Comparison of ENCODE assay signal across 9 mouse cellular contexts in the genomic region with DNA sequence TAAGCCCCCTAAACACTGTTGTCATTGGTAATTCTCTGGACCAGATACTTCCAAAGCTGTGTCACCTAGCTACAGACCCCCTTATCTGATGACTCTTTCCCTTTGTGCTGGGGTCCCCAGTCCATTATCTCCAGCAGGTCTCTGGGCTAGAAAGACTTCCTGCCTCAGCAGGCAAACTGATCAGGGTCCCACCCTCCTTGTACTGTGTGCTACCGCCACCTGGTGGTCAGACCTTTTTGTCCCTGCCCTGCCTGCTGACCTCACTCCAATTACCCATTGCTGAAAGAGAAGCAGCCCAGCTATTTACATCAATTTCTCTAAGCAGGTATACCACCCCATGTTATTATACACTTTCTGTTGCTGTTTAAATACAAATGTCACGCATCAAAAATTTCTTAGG. TPM values are rescaled to one million over a fixed set of nuclear protein-coding genes. Genes with fewer than 3 reads are reported as not detected.
DNase-seq lines count a peak whose midpoint lies in the region; ATAC-seq and TF ChIP-seq lines count a peak whose summit lies in the region.
"Had no signal": no experiment of that assay in that cellular context is flagged by ENCODE, and none has a peak within 500 bp of the region (broad histone marks: within the 10 kb centered on the region; RNA-seq: fewer than 3 reads in every experiment).

No protein-coding gene starts in this region.

- H3K9ac ChIP-seq in midbrain, embryonic 15.5 days: no peak overlapping the region
- no peak overlapping the region for H3K9ac ChIP-seq in intestine, embryonic 15.5 days
- H3K9ac ChIP-seq in midbrain, embryonic 13.5 days (replicated peaks): no peak overlapping the region
- H3K9ac ChIP-seq: embryonic facial prominence, embryonic 12.5 days had no signal

- no peak overlapping the region for H3K27ac ChIP-seq in midbrain, embryonic 10.5 days (replicated peaks)
- H3K27ac ChIP-seq in midbrain, embryonic 15.5 days: no peak overlapping the region
- no peak overlapping the region for H3K27ac ChIP-seq in intestine, embryonic 15.5 days
- no peak overlapping the region for H3K27ac ChIP-seq in midbrain, embryonic 13.5 days
- no peak overlapping the region for H3K27ac ChIP-seq in testis, adult 2 months (ENCODE audit: control insufficient read depth, insufficient read depth, low read depth, low read length)
- H3K27ac ChIP-seq: embryonic facial prominence, embryonic 12.5 days had no signal

- H3K9me3 ChIP-seq in midbrain, embryonic 10.5 days (replicated peaks): no peaks in the 10 kb centered on the region
- H3K9me3 ChIP-seq in midbrain, embryonic 15.5 days: no peaks in the 10 kb centered on the region
- H3K9me3 ChIP-seq in intestine, embryonic 15.5 days: no peaks in the 10 kb centered on the region
- no peaks in the 10 kb centered on the region for H3K9me3 ChIP-seq in midbrain, embryonic 13.5 days
- H3K9me3 ChIP-seq: embryonic facial prominence, embryonic 12.5 days had no signal

- ATAC-seq in midbrain, embryonic 15.5 days (replicated peaks): no peak; the same call in 1 of the 2 replicates
- ATAC-seq in intestine, embryonic 15.5 days: peak; percentile 67; the same call in 1 of the 2 replicates
- ATAC-seq in midbrain, embryonic 13.5 days: peak; percentile 54; the same call in 1 of the 2 replicates

- no peak overlapping the region for H3K4me2 ChIP-seq in midbrain, embryonic 15.5 days
- no peak overlapping the region for H3K4me2 ChIP-seq in intestine, embryonic 15.5 days (replicated peaks)
- H3K4me2 ChIP-seq in midbrain, embryonic 13.5 days (replicated peaks): no peak overlapping the region
- H3K4me2 ChIP-seq: embryonic facial prominence, embryonic 12.5 days had no signal

- TF ChIP-seq CTCF in testis, adult 2 months (IDR thresholded peaks at IDR 0.05; ENCODE audit: control insufficient read depth, insufficient read depth, insufficient replicate concordance, low read depth, low read length): peak; percentile 77; the same call in 1 of the 2 replicates

- H3K4me1 ChIP-seq in midbrain, embryonic 10.5 days: no peaks in the 10 kb centered on the region
- H3K4me1 ChIP-seq in midbrain, embryonic 15.5 days: peaks cover 12% of the 10 kb centered on the region
- H3K4me1 ChIP-seq in intestine, embryonic 15.5 days (replicated peaks): no peaks in the 10 kb centered on the region
- H3K4me1 ChIP-seq in midbrain, embryonic 13.5 days (replicated peaks): peaks cover 16% of the 10 kb centered on the region
- H3K4me1 ChIP-seq in testis, adult 2 months (ENCODE audit: control insufficient read depth, insufficient read depth, low read length): no peaks in the 10 kb centered on the region
- H3K4me1 ChIP-seq: embryonic facial prominence, embryonic 12.5 days had no signal

- no peak overlapping the region for H3K4me3 ChIP-seq in midbrain, embryonic 10.5 days
- H3K4me3 ChIP-seq in midbrain, embryonic 15.5 days: no peak overlapping the region
- no peak overlapping the region for H3K4me3 ChIP-seq in intestine, embryonic 15.5 days (replicated peaks)
- no peak overlapping the region for H3K4me3 ChIP-seq in midbrain, embryonic 13.5 days (replicated peaks)
- H3K4me3 ChIP-seq in testis, adult 2 months (ENCODE audit: control insufficient read depth, low read depth, low read length): no peak overlapping the region
- H3K4me3 ChIP-seq: embryonic facial prominence, embryonic 12.5 days had no signal

- H3K36me3 ChIP-seq in midbrain, embryonic 10.5 days: no peaks in the 10 kb centered on the region
- H3K36me3 ChIP-seq in midbrain, embryonic 15.5 days (replicated peaks): no peaks in the 10 kb centered on the region
- no peaks in the 10 kb centered on the region for H3K36me3 ChIP-seq in intestine, embryonic 15.5 days
- no peaks in the 10 kb centered on the region for H3K36me3 ChIP-seq in midbrain, embryonic 13.5 days
- no peaks in the 10 kb centered on the region for H3K36me3 ChIP-seq in testis, adult 2 months (ENCODE audit: control insufficient read depth, insufficient read depth, low read length)
- H3K36me3 ChIP-seq: embryonic facial prominence, embryonic 12.5 days had no signal

- WGBS in midbrain, embryonic 10.5 days: 6% methylated on average over 2 of the region's 2 CpGs
- WGBS in midbrain, embryonic 15.5 days: 16% methylated on average over 2 of the region's 2 CpGs
- 10% methylated on average over 2 of the region's 2 CpGs for WGBS in intestine, embryonic 15.5 days
- WGBS in midbrain, embryonic 13.5 days: 11% methylated on average over 2 of the region's 2 CpGs

- no peak for TF ChIP-seq POLR2A in testis, adult 2 months (IDR thresholded peaks at IDR 0.05; ENCODE audit: control insufficient read depth, low read depth, low read length)

- DNase-seq in midbrain, embryonic 10.5 days (ENCODE audit: low spot score): peak; percentile 79
- peak; percentile 41 to 60 for DNase-seq in cerebellum, adult 18-20 months
- DNase-seq in forelimb bud, embryonic 11.5 days (ENCODE audit: low read depth, low spot score): peak; percentile 81
- peak; percentile 49 to 80 for DNase-seq in left cerebral cortex, postnatal 14 days (ENCODE audit: low spot score in 2 of 2)

- no peaks in the 10 kb centered on the region for H3K27me3 ChIP-seq in midbrain, embryonic 10.5 days (ENCODE audit: low read depth, poor library complexity, severe bottlenecking)
- no peaks in the 10 kb centered on the region for H3K27me3 ChIP-seq in midbrain, embryonic 15.5 days (replicated peaks)
- H3K27me3 ChIP-seq in intestine, embryonic 15.5 days (replicated peaks): no peaks in the 10 kb centered on the region
- no peaks in the 10 kb centered on the region for H3K27me3 ChIP-seq in midbrain, embryonic 13.5 days
- H3K27me3 ChIP-seq in testis, adult 2 months (ENCODE audit: control insufficient read depth, insufficient read depth, low read length): no peaks in the 10 kb centered on the region

- intact Hi-C loops in left cerebral cortex, postnatal 14 days (cut with DNase I): loop anchor here (2.0 kb wide), 1 partner anchor 252 kb away; no protein-coding TSS in a partner anchor

RNA-seq across cellular contexts. Expression of a gene that starts 9.1 kb away (rescaled TPM):
- polyA plus RNA-seq in midbrain, embryonic 10.5 days (2016; fragmentation: Nextera tagmentation; extraction: Ambion mirVana): 1.7 and 3.1 TPM in 2 replicates
- polyA plus RNA-seq in midbrain, embryonic 15.5 days (2015; fragmentation: Nextera tagmentation; extraction: Ambion mirVana): 2.5 TPM in 2 replicates
- polyA plus RNA-seq in intestine, embryonic 15.5 days (2015; fragmentation: Nextera tagmentation; extraction: Ambion mirVana): 1.3 and 1.6 TPM in 2 replicates
- total RNA-seq in left cerebral cortex, postnatal 14 days (2021): 1 to 10 TPM; 1.6 to 1.9 TPM
- 1.4 and 2.0 TPM in 2 replicates for polyA plus RNA-seq in midbrain, embryonic 13.5 days (2015; fragmentation: Nextera tagmentation; extraction: Ambion mirVana)
- 144 and 152 TPM in 2 replicates for polyA plus RNA-seq in testis, adult 2 months (2012; rRNA removed)

RNA-seq across cellular contexts. Expression of a gene that starts 47.5 kb away (rescaled TPM):
- polyA plus RNA-seq in midbrain, embryonic 10.5 days (2016; fragmentation: Nextera tagmentation; extraction: Ambion mirVana): 50.5 and 51.6 TPM in 2 replicates
- 15.7 and 15.8 TPM in 2 replicates for polyA plus RNA-seq in midbrain, embryonic 15.5 days (2015; fragmentation: Nextera tagmentation; extraction: Ambion mirVana)
- polyA plus RNA-seq in intestine, embryonic 15.5 days (2015; fragmentation: Nextera tagmentation; extraction: Ambion mirVana): 32.8 and 37.4 TPM in 2 replicates
- 10 to 100 TPM; 16.5 to 17.0 TPM for total RNA-seq in left cerebral cortex, postnatal 14 days (2021)
- 19.2 and 20.6 TPM in 2 replicates for polyA plus RNA-seq in midbrain, embryonic 13.5 days (2015; fragmentation: Nextera tagmentation; extraction: Ambion mirVana)
- polyA plus RNA-seq in testis, adult 2 months (2012; rRNA removed): 11.1 and 12.9 TPM in 2 replicates

Comparison
In these comparisons a context has a peak if more than half of its experiments do, and no peak if none do; other contexts are left out.
1. RNA of a gene that starts 9.1 kb away (polyA plus RNA-seq): 144 to 152 TPM in testis, adult 2 months; 2.5 TPM in midbrain, embryonic 15.5 days, 1.4 to 2.0 TPM in midbrain, embryonic 13.5 days, 1.7 to 3.1 TPM in midbrain, embryonic 10.5 days and 1.3 to 1.6 TPM in intestine, embryonic 15.5 days; every median in the first group is over 10 times any median in the second.
2. Peak in every context shown above with its lines, with median percentiles within 50 percentile points of each other: DNase-seq.